Mouse (Mus musculus) G1E (cell line): ENCODE data around the gene Haus5. TPM values are rescaled to one million over a fixed set of nuclear protein-coding genes. Genes with fewer than 3 reads are reported as not detected.

Experiments used
- ATAC-seq: 2 replicates; pipeline ENCODE4 v1.8.0; 2016; ENCODE audit warnings: mild to moderate bottlenecking; ENCODE audit not compliant: insufficient number of reproducible peaks, poor library complexity, low FRiP score, severe bottlenecking; ENCODE audit errors: extremely low read depth
- DNase-seq: peaks from one replicate; pipeline ENCODE4 v3.0.0; 2012; ENCODE audit warnings: low spot score
- H3K27me3 ChIP-seq: 2 replicates; pipeline ENCODE4 v1.6.1; 2012; ENCODE audit warnings: mild to moderate bottlenecking, low read length, inconsistent platforms; ENCODE audit not compliant: insufficient read depth
- H3K36me3 ChIP-seq: replicated peaks from 2 replicates; pipeline ENCODE3; 2012; ENCODE audit warnings: mild to moderate bottlenecking, inconsistent platforms
- H3K4me1 ChIP-seq: 2 replicates; pipeline ENCODE4 v1.6.1; 2012; ENCODE audit warnings: low read depth, low read length, inconsistent platforms, mixed read lengths; ENCODE audit not compliant: insufficient read depth
- H3K4me3 ChIP-seq: 2 replicates; pipeline ENCODE4 v1.5.1; 2012; ENCODE audit warnings: low read depth, mild to moderate bottlenecking, inconsistent platforms, low read length, moderate library complexity, mixed read lengths
- H3K9me3 ChIP-seq: replicated peaks from 2 replicates; pipeline ENCODE4 v1.6.1; 2012; ENCODE audit warnings: inconsistent platforms
- CTCF ChIP-seq: IDR thresholded peaks from 2 replicates; pipeline ENCODE4 v1.5.1; 2012; ENCODE audit warnings: low read depth, low read length, inconsistent platforms, mixed read lengths
- GATA1 ChIP-seq: IDR thresholded peaks from 2 replicates; pipeline ENCODE4 v1.6.1; 2012; ENCODE audit warnings: borderline replicate concordance, low read length, inconsistent platforms, mixed read lengths
- GATA2 ChIP-seq: IDR thresholded peaks from 2 replicates; pipeline ENCODE4 v1.6.1; 2012; ENCODE audit warnings: low read depth, low read length, inconsistent platforms, borderline replicate concordance
- POLR2AphosphoS5 ChIP-seq: IDR thresholded peaks from 2 replicates; pipeline ENCODE4 v1.6.1; 2012; ENCODE audit warnings: low read depth, low read length, inconsistent platforms; ENCODE audit not compliant: insufficient replicate concordance
- TAL1 ChIP-seq: conservative IDR thresholded peaks from 2 replicates; pipeline ENCODE4 v1.6.1; 2012; ENCODE audit warnings: low read depth, low read length, inconsistent platforms, mixed read lengths
- polyA plus RNA-seq: library from polyadenylated mRNA; stranded (reverse); fragments of >175 nt; gene quantifications from 2 replicates; pipeline ENCODE4 v1.2.3, GENCODE M21; 2012
- total RNA-seq, 2 experiments: library from RNA; stranded (forward) in 1 of 2; stranded (reverse) in 1 of 2; fragments of 200-1000 nt in 1 of 2; fragments of >200 nt in 1 of 2; fragmentation: Nextera tagmentation in 1 of 2; gene quantifications; 2 replicates each; pipeline ENCODE4 v1.2.3; 2014 to 2017

Haus5 gene
- total and polyA plus RNA-seq, 3 experiments, result 24.2 to 46.7 (median 40.4) TPM

GRCm38 (mm10) chr7:30614454-30614853, 50.3 kb downstream of the Haus5 start:
- Histone ChIP-seq H3K27me3 (no peaks in the 10 kb centered on the region), H3K4me3 (no peak overlapping the region), H3K9me3 (no peaks in the 10 kb centered on the region), H3K4me1 (peaks cover 18% of the 10 kb centered on the region), H3K36me3 (peaks cover 71% of the 10 kb centered on the region)
- no peak for ATAC-seq
- DNase-seq, result no peak
- TF ChIP-seq GATA1, result no peak
- no peak for TF ChIP-seq TAL1
- no peak for TF ChIP-seq POLR2AphosphoS5
- TF ChIP-seq GATA2, result no peak

GRCm38 (mm10) chr7:30613529-30614112, 51.2 kb downstream of the Haus5 start:
- Histone ChIP-seq H3K4me1 (peaks cover 12% of the 10 kb centered on the region), H3K27me3 (no peaks in the 10 kb centered on the region), H3K9me3 (no peaks in the 10 kb centered on the region), H3K4me3 (no peak overlapping the region), H3K36me3 (peaks cover 65% of the 10 kb centered on the region)
- DNase-seq, result peak; percentile 42
- peak; percentile 40; the same call in 1 of the 2 replicates for ATAC-seq
- TF ChIP-seq GATA1 (no peak), GATA2 (no peak), POLR2AphosphoS5 (no peak), CTCF (peak; percentile 51), TAL1 (no peak)

GRCm38 (mm10) chr7:30612654-30613402, 52.0 kb downstream of the Haus5 start, which contains the start of gene Upk1a:
Gene Upk1a (minus strand): TSS chr7:30612847.
- Histone ChIP-seq H3K4me3 (no peak within 1 kb of the TSS), H3K27me3 (no peaks in the 10 kb centered on the region), H3K36me3 (peaks cover 59% of the 10 kb centered on the region), H3K4me1 (peaks cover 15% of the 10 kb centered on the region), H3K9me3 (no peaks in the 10 kb centered on the region)
- DNase-seq (no peak), ATAC-seq (no peak)
- TF ChIP-seq CTCF (no peak), POLR2AphosphoS5 (no peak), GATA1 (no peak), GATA2 (no peak), TAL1 (no peak)

- H3K4me3 ChIP-seq, result no peak overlapping the region
- H3K27me3 ChIP-seq, result no peaks in the 10 kb centered on the region
- TF ChIP-seq TAL1, result no peak
- TF ChIP-seq POLR2AphosphoS5, result no peak
- TF ChIP-seq GATA2, result no peak
- no peak for TF ChIP-seq GATA1
- TF ChIP-seq CTCF, result no peak
- H3K36me3 ChIP-seq, result peaks cover 37% of the 10 kb centered on the region
- DNase-seq (no peak), ATAC-seq (no peak)
- peaks cover 11% of the 10 kb centered on the region for H3K4me1 ChIP-seq
- no peaks in the 10 kb centered on the region for H3K9me3 ChIP-seq
Observed at GRCm38 (mm10) chr7:30610043-30610442, 54.8 kb downstream of the Haus5 start.

GRCm38 (mm10) chr7:30608476-30608875, 56.3 kb downstream of the Haus5 start:
- H3K36me3 ChIP-seq, result peaks cover 38% of the 10 kb centered on the region
- DNase-seq (no peak), ATAC-seq (no peak)
- no peaks in the 10 kb centered on the region for H3K9me3 ChIP-seq
- peaks cover 9% of the 10 kb centered on the region for H3K4me1 ChIP-seq
- H3K4me3 ChIP-seq, result no peak overlapping the region
- no peaks in the 10 kb centered on the region for H3K27me3 ChIP-seq
- TF ChIP-seq TAL1, result no peak
- TF ChIP-seq CTCF, result no peak
- TF ChIP-seq GATA2, result no peak
- TF ChIP-seq POLR2AphosphoS5, result no peak
- no peak for TF ChIP-seq GATA1

- DNase-seq (peak; percentile 53), ATAC-seq (peak; percentile 34; the same call in 1 of the 2 replicates)
- H3K4me3 ChIP-seq, result no peak overlapping the region
- H3K36me3 ChIP-seq, result peaks cover 40% of the 10 kb centered on the region
- TF ChIP-seq CTCF (no peak; the same call in 1 of the 2 replicates), POLR2AphosphoS5 (no peak), GATA1 (no peak), TAL1 (no peak), GATA2 (no peak)
- no peaks in the 10 kb centered on the region for H3K9me3 ChIP-seq
- peaks cover 6% of the 10 kb centered on the region; the same call in 1 of the 2 replicates for H3K4me1 ChIP-seq
- no peaks in the 10 kb centered on the region for H3K27me3 ChIP-seq
Observed at GRCm38 (mm10) chr7:30607706-30608309, 57.0 kb downstream of the Haus5 start.
